Mouse (Mus musculus): ENCODE measurements at regions not wholly inside any gene's neighbourhood (a gene's known extent, or its start where the extent isn't known, plus 50 kb on each side); places are given as distances from the start of the nearest gene placed in this dataset.

DNA sequence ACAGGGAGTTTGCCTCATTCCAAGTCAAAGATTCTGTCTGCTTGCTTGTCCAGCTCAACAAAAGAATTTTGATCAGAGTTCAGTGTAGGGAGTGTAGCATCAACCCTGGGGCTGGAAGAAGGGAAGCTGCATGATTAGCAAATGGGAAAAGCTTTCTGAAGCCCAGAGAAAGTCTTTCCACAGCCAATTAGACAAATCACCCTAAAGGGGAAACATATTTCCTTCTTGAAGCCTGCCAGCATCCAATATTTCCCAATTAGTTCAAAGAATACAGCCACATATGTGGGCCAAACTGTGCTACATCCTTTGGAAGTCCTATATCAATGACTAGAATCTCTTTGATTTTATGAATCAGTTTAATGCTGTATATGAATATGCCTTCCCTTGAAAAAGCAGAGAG lies 326.2 kb downstream of the Rnd3 start:
- ATAC-seq, result no peak
- no peak overlapping the region for H3K27ac ChIP-seq (ENCODE audit: low read length)
- no peak overlapping the region for H3K4me2 ChIP-seq (ENCODE audit: low read length)
- no peaks in the 10 kb centered on the region for H3K9me3 ChIP-seq (ENCODE audit: control insufficient read depth, low read length)
- no peaks in the 10 kb centered on the region for H3K27me3 ChIP-seq (replicated peaks; ENCODE audit: control insufficient read depth, insufficient read depth, low read length)
- no peaks in the 10 kb centered on the region for H3K4me1 ChIP-seq (replicated peaks; ENCODE audit: control insufficient read depth, insufficient read depth, low read length)
- H3K36me3 ChIP-seq (ENCODE audit: control insufficient read depth, insufficient read depth), result no peaks in the 10 kb centered on the region
- no peak overlapping the region for H3K9ac ChIP-seq (replicated peaks; ENCODE audit: low read depth, low read length)
- no peak overlapping the region for H3K4me3 ChIP-seq (replicated peaks; ENCODE audit: low read length)

GRCm38 (mm10) chr2:50819305-50819665 lies 329.6 kb downstream of the Rnd3 start:
- no peaks in the 10 kb centered on the region for H3K27me3 ChIP-seq (replicated peaks; ENCODE audit: control insufficient read depth, insufficient read depth, low read length)
- no peak overlapping the region for H3K9ac ChIP-seq (replicated peaks; ENCODE audit: low read depth, low read length)
- no peak overlapping the region for H3K27ac ChIP-seq (ENCODE audit: low read length)
- no peaks in the 10 kb centered on the region for H3K9me3 ChIP-seq (ENCODE audit: control insufficient read depth, low read length)
- no peaks in the 10 kb centered on the region for H3K36me3 ChIP-seq (ENCODE audit: control insufficient read depth, insufficient read depth)
- no peak overlapping the region for H3K4me2 ChIP-seq (ENCODE audit: low read length)
- 87% methylated on average over 5 of the region's 5 CpGs for WGBS
- ATAC-seq, result no peak
- no peaks in the 10 kb centered on the region for H3K4me1 ChIP-seq (replicated peaks; ENCODE audit: control insufficient read depth, insufficient read depth, low read length)
- H3K4me3 ChIP-seq (replicated peaks; ENCODE audit: low read length), result no peak overlapping the region

- no peak overlapping the region for H3K4me2 ChIP-seq (ENCODE audit: low read length)
- WGBS, result 74% methylated on average over 7 of the region's 7 CpGs
- no peak for ATAC-seq
- no peak overlapping the region for H3K4me3 ChIP-seq (replicated peaks; ENCODE audit: low read length)
- H3K36me3 ChIP-seq (ENCODE audit: control insufficient read depth, insufficient read depth), result no peaks in the 10 kb centered on the region
- no peaks in the 10 kb centered on the region for H3K4me1 ChIP-seq (replicated peaks; ENCODE audit: control insufficient read depth, insufficient read depth, low read length)
- no peak overlapping the region for H3K9ac ChIP-seq (replicated peaks; ENCODE audit: low read depth, low read length)
- H3K9me3 ChIP-seq (ENCODE audit: control insufficient read depth, low read length), result no peaks in the 10 kb centered on the region
- no peak overlapping the region for H3K27ac ChIP-seq (ENCODE audit: low read length)
- H3K27me3 ChIP-seq (replicated peaks; ENCODE audit: control insufficient read depth, insufficient read depth, low read length), result no peaks in the 10 kb centered on the region
Measured at GRCm38 (mm10) chr2:50818557-50819304, 330.2 kb downstream of the Rnd3 start.

DNA sequence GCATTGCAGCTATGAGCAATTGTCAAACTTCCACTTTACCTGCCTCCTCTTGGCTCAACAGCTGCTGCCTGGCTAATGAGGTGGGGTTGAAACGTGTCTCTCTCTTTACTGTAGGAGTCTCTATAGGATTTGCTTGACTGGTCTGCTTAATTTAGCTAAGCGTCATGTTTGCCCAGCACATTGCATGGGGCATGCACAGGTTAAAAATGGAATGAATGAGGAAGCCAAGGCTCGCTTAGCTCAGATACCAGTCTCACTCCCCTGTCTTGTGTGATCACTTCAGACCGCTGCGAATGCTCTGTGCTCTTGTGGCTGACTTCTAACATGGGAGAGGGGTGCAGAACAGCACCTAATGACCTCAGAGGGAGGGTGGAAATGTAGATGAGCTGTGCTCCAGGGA lies 332.5 kb downstream of the Rnd3 start:
- H3K4me2 ChIP-seq (ENCODE audit: low read length), result no peak overlapping the region
- H3K4me1 ChIP-seq (replicated peaks; ENCODE audit: control insufficient read depth, insufficient read depth, low read length), result no peaks in the 10 kb centered on the region
- no peak overlapping the region for H3K4me3 ChIP-seq (replicated peaks; ENCODE audit: low read length)
- ATAC-seq, result no peak
- H3K27ac ChIP-seq (ENCODE audit: low read length), result no peak overlapping the region
- WGBS, result 74% methylated on average over 5 of the region's 5 CpGs
- no peaks in the 10 kb centered on the region for H3K9me3 ChIP-seq (ENCODE audit: control insufficient read depth, low read length)
- no peaks in the 10 kb centered on the region for H3K36me3 ChIP-seq (ENCODE audit: control insufficient read depth, insufficient read depth)
- no peaks in the 10 kb centered on the region for H3K27me3 ChIP-seq (replicated peaks; ENCODE audit: control insufficient read depth, insufficient read depth, low read length)
- no peak overlapping the region for H3K9ac ChIP-seq (replicated peaks; ENCODE audit: low read depth, low read length)

DNA sequence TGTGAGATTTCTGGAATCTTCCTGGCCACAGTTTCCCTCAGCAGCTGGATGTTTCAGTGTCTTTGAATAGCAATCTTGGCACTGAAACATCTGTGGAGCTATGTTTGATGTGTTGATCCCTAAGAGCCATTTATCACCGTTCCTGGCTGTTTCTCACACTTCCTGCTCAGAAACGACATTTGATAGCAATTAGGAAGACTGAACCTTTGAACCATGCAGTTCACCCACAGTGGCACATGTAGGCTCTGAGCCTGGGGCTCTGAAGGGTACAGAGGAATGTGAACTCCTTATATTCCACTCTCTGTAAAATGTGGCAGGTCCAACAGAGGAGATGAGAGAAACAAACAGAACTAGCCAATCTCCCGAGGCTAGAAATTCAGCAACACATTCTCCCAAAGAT lies 333.4 kb downstream of the Rnd3 start:
- ATAC-seq, result no peak
- WGBS, result 44% methylated on average over 3 of the region's 3 CpGs
- no peaks in the 10 kb centered on the region for H3K36me3 ChIP-seq (ENCODE audit: control insufficient read depth, insufficient read depth)

DNA sequence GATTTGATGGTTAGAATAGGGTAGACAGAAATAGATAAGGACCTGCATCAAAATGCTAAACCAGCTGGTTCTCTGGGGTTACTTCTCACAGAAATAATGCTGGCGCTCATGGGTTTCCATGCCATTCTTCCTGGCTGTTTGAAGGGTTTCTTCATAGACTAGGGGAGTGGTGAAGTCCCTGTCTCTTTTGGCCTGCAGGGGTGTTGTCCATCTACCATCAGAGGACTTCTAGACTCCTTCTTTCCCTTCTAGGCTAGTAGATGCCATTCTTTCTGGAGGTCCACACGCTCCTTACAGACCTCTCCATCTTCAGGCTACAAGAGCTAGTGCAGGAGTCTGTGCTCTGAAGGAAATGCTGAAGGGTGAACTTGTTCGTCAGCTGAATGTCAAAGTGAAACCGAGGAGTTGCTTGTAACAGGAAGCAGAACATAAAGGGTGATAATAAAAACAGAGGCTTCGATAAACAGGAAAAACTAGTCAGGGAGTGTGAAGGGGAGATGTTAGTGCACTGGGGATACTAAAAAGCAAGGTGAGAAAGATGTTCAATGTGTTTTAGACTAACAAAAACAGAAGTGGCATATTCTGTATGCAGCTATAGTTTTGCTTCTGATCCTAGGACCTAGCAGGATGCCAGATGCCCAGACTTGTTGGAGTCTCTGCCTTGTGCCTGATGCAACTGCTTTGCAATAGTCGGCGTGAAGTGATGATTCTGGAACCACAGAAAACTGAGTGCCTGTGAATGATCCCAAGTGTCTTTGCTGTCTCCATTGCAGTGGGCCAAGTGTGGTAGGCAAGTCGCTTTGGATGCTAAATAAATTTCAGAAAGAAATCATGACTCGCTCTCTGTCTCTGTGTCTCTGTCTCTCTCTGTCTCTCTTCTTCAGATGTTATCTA lies 335.1 kb downstream of the Rnd3 start:
- Histone ChIP-seq H3K4me2 (ENCODE audit: low read length) (no peak overlapping the region), H3K4me3 (replicated peaks; ENCODE audit: low read length) (no peak overlapping the region), H3K27ac (ENCODE audit: low read length) (no peak overlapping the region), H3K9ac (replicated peaks; ENCODE audit: low read depth, low read length) (no peak overlapping the region), H3K27me3 (replicated peaks; ENCODE audit: control insufficient read depth, insufficient read depth, low read length) (no peaks in the 10 kb centered on the region), H3K9me3 (ENCODE audit: control insufficient read depth, low read length) (no peaks in the 10 kb centered on the region), H3K36me3 (ENCODE audit: control insufficient read depth, insufficient read depth) (no peaks in the 10 kb centered on the region), H3K4me1 (replicated peaks; ENCODE audit: control insufficient read depth, insufficient read depth, low read length) (peaks cover 12% of the 10 kb centered on the region)
- WGBS, result 93% methylated on average over 9 of the region's 9 CpGs
- ATAC-seq, result no peak

More for the DNA sequence above, 333.4 kb downstream of the Rnd3 start:
- Histone ChIP-seq H3K4me1 (replicated peaks; ENCODE audit: control insufficient read depth, insufficient read depth, low read length) (peaks cover 6% of the 10 kb centered on the region), H3K4me2 (ENCODE audit: low read length) (no peak overlapping the region), H3K9me3 (ENCODE audit: control insufficient read depth, low read length) (no peaks in the 10 kb centered on the region), H3K27ac (ENCODE audit: low read length) (no peak overlapping the region), H3K27me3 (replicated peaks; ENCODE audit: control insufficient read depth, insufficient read depth, low read length) (no peaks in the 10 kb centered on the region), H3K9ac (replicated peaks; ENCODE audit: low read depth, low read length) (no peak overlapping the region), H3K4me3 (replicated peaks; ENCODE audit: low read length) (no peak overlapping the region)

DNA sequence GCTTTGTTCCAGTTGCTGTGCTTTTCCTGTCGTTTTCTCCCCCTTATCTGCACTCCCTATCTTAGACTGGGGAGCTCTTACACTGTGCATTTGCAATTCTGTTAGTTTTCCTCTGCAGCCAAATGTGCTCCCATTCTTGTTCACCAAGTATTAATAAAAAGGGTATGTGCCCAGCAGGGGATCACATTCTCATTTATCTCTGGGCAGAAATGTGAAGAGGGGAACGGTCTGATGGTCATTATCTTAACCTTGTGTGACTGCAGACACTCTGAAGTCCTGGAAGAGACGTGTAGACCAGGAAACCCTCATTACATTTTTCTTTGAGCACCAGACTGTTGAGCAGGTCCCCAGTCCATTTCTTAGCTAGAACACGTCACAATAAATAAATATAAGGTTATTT lies 336.6 kb downstream of the Rnd3 start:
- H3K27ac ChIP-seq (ENCODE audit: low read length), result no peak overlapping the region
- 47% methylated on average over 4 of the region's 4 CpGs for WGBS

DNA sequence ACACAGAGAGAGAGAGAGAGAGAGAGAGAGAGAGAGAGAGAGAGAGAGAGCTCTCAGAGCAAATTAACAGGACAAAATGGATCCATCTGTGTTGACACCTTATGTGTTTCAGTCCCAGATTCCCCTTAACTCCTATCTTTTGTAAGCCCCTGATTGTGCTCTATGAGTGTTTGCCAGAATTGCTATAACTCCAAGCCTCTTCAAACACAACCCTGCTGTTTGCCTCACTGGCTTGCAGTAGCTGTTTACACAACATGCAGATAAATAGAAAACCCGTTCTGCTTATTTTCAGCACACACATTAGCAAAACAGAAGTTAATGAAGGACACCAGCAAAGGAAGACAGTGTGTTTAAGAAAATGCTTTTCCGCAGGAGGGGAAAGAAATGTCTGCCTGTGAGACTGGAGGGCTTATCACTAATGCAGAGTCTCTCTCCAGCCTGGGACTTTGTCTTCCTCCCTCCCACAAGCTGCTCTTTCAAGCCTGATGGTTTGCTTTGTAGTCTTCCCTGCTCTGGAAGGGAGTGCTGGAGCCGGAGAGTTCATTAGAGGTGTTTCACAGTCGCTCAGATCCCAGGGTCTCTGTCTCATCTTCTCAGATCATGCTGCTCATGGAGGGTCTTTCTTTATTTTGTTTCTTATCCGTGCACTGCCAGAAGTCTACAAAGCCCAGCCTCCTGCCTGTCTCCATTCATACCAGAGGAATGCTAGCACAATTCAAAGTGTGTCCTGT lies 338.4 kb downstream of the Rnd3 start:
- no peaks in the 10 kb centered on the region for H3K9me3 ChIP-seq (ENCODE audit: control insufficient read depth, low read length)
- no peak overlapping the region for H3K4me3 ChIP-seq (replicated peaks; ENCODE audit: low read length)
- peak overlapping the region; percentile 25; the same call in 1 of the 2 replicates for H3K4me2 ChIP-seq (ENCODE audit: low read length)
- 2% methylated on average over 5 of the region's 5 CpGs for WGBS
- no peak overlapping the region for H3K27ac ChIP-seq (ENCODE audit: low read length)
- no peaks in the 10 kb centered on the region for H3K36me3 ChIP-seq (ENCODE audit: control insufficient read depth, insufficient read depth)
- H3K4me1 ChIP-seq (replicated peaks; ENCODE audit: control insufficient read depth, insufficient read depth, low read length), result peaks cover 12% of the 10 kb centered on the region
- peak; percentile 77 for ATAC-seq
- H3K9ac ChIP-seq (replicated peaks; ENCODE audit: low read depth, low read length), result peak overlapping the region; percentile 18
- H3K27me3 ChIP-seq (replicated peaks; ENCODE audit: control insufficient read depth, insufficient read depth, low read length), result no peaks in the 10 kb centered on the region

More for the DNA sequence above, 336.6 kb downstream of the Rnd3 start:
- Histone ChIP-seq H3K4me3 (replicated peaks; ENCODE audit: low read length) (no peak overlapping the region), H3K36me3 (ENCODE audit: control insufficient read depth, insufficient read depth) (no peaks in the 10 kb centered on the region), H3K9ac (replicated peaks; ENCODE audit: low read depth, low read length) (no peak overlapping the region), H3K4me2 (ENCODE audit: low read length) (no peak overlapping the region), H3K4me1 (replicated peaks; ENCODE audit: control insufficient read depth, insufficient read depth, low read length) (peaks cover 12% of the 10 kb centered on the region), H3K27me3 (replicated peaks; ENCODE audit: control insufficient read depth, insufficient read depth, low read length) (no peaks in the 10 kb centered on the region), H3K9me3 (ENCODE audit: control insufficient read depth, low read length) (no peaks in the 10 kb centered on the region)
- no peak for ATAC-seq

GRCm38 (mm10) chr2:50809823-50810222 lies 339.1 kb downstream of the Rnd3 start:
- H3K27ac ChIP-seq (ENCODE audit: low read length), result no peak overlapping the region
- no peak for ATAC-seq

More at GRCm38 (mm10) chr2:50809823-50810222, 339.1 kb downstream of the Rnd3 start:
- H3K4me2 ChIP-seq (ENCODE audit: low read length), result no peak overlapping the region
- no peaks in the 10 kb centered on the region for H3K9me3 ChIP-seq (ENCODE audit: control insufficient read depth, low read length)
- H3K9ac ChIP-seq (replicated peaks; ENCODE audit: low read depth, low read length), result no peak overlapping the region
- no peaks in the 10 kb centered on the region for H3K27me3 ChIP-seq (replicated peaks; ENCODE audit: control insufficient read depth, insufficient read depth, low read length)
- H3K4me1 ChIP-seq (replicated peaks; ENCODE audit: control insufficient read depth, insufficient read depth, low read length), result peaks cover 12% of the 10 kb centered on the region
- 12% methylated on average over 3 of the region's 3 CpGs for WGBS
- H3K36me3 ChIP-seq (ENCODE audit: control insufficient read depth, insufficient read depth), result no peaks in the 10 kb centered on the region
- H3K4me3 ChIP-seq (replicated peaks; ENCODE audit: low read length), result no peak overlapping the region
